ENCODE assay signal across 11 mouse cellular contexts in genomic region chr15:31323684-31324083, GRCm38 (mm10). TPM values are rescaled to one million over a fixed set of nuclear protein-coding genes. Genes with fewer than 3 reads are reported as not detected.
DNase-seq lines count a peak whose midpoint lies in the region; ATAC-seq and TF ChIP-seq lines count a peak whose summit lies in the region.
"Had no signal": no experiment of that assay in that cellular context is flagged by ENCODE, and none has a peak within 500 bp of the region (broad histone marks: within the 10 kb centered on the region; RNA-seq: fewer than 3 reads in every experiment).

No protein-coding gene starts in this region.

- intact Hi-C loops in heart, adult 2 months (cut with DNase I): no loop called here

- H3K27me3 ChIP-seq in heart, adult 2 months (ENCODE audit: control insufficient read depth, insufficient read depth, low read length): no peaks in the 10 kb centered on the region
- no peaks in the 10 kb centered on the region for H3K27me3 ChIP-seq in lung, embryonic 14.5 days (ENCODE audit: insufficient read depth, low read length)
- H3K27me3 ChIP-seq in splenic B cell, adult 2 months (ENCODE audit: control insufficient read depth, insufficient read depth, low read length, poor library complexity, severe bottlenecking): no peaks in the 10 kb centered on the region
- H3K27me3 ChIP-seq: liver, embryonic 15.5 days; midbrain, embryonic 12.5 days had no signal

- TF ChIP-seq POLR2A in heart, adult 2 months (IDR thresholded peaks at IDR 0.05; ENCODE audit: insufficient read depth, low read depth, low read length): no peak
- no peak for TF ChIP-seq POLR2A in bone marrow, adult 2 months (IDR thresholded peaks at IDR 0.05; ENCODE audit: borderline replicate concordance, control insufficient read depth, low read depth, low read length)

- ATAC-seq in lung, embryonic 14.5 days (ENCODE audit: insufficient read depth): no peak

- H3K4me1 ChIP-seq in heart, adult 2 months (ENCODE audit: control insufficient read depth, insufficient read depth, low read length): peaks cover 4% of the 10 kb centered on the region; the same call in 1 of the 2 replicates
- H3K4me1 ChIP-seq in lung, embryonic 14.5 days (ENCODE audit: insufficient read depth): no peaks in the 10 kb centered on the region
- H3K4me1 ChIP-seq in bone marrow, adult 2 months (ENCODE audit: control insufficient read depth, insufficient read depth, low read length): no peaks in the 10 kb centered on the region; the same call in 1 of the 2 replicates
- H3K4me1 ChIP-seq: liver, embryonic 15.5 days had no signal

- H3K9me3 ChIP-seq in lung, embryonic 14.5 days (ENCODE audit: low read depth, low read length): no peaks in the 10 kb centered on the region
- H3K9me3 ChIP-seq: liver, embryonic 15.5 days had no signal

- peak; percentile 67 for TF ChIP-seq CTCF in heart, adult 2 months (IDR thresholded peaks at IDR 0.05)
- peak; percentile 51 for TF ChIP-seq CTCF in lung, embryonic 14.5 days (IDR thresholded peaks at IDR 0.05; ENCODE audit: low read depth)
- peak; percentile 66 for TF ChIP-seq CTCF in bone marrow, adult 2 months (IDR thresholded peaks at IDR 0.05; ENCODE audit: control insufficient read depth, insufficient read depth, low read length)

- 85% methylated on average over 4 of the region's 4 CpGs for WGBS in heart, adult 2 months
- 72% methylated on average over 4 of the region's 4 CpGs for WGBS in lung, embryonic 14.5 days
- 77% methylated on average over 4 of the region's 4 CpGs for WGBS in bone marrow, adult 2 months

- H3K4me2 ChIP-seq in lung, embryonic 14.5 days: no peak overlapping the region
- H3K4me2 ChIP-seq: liver, embryonic 15.5 days; midbrain, embryonic 12.5 days had no signal

- H3K79me2 ChIP-seq in heart, adult 2 months (replicated peaks; ENCODE audit: control insufficient read depth, insufficient read depth, low read length): no peaks in the 10 kb centered on the region

- H3K27ac ChIP-seq in heart, adult 2 months: no peak overlapping the region
- H3K27ac ChIP-seq in lung, embryonic 14.5 days (ENCODE audit: low read depth): no peak overlapping the region
- no peak overlapping the region for H3K27ac ChIP-seq in bone marrow, adult 2 months (ENCODE audit: control insufficient read depth, insufficient read depth, low read depth, low read length, poor library complexity)
- H3K27ac ChIP-seq: liver, embryonic 15.5 days; midbrain, embryonic 12.5 days had no signal

- H3K4me3 ChIP-seq in heart, adult 2 months: no peak overlapping the region
- H3K4me3 ChIP-seq in lung, embryonic 14.5 days (ENCODE audit: low read depth, low read length): no peak overlapping the region
- H3K4me3 ChIP-seq in bone marrow, adult 2 months (replicated peaks; ENCODE audit: control insufficient read depth, low read depth, low read length): no peak overlapping the region
- H3K4me3 ChIP-seq: liver, embryonic 15.5 days; midbrain, embryonic 12.5 days had no signal

- no peak overlapping the region for H3K9ac ChIP-seq in heart, adult 2 months (ENCODE audit: low read depth, low read length)
- no peak overlapping the region for H3K9ac ChIP-seq in lung, embryonic 14.5 days
- H3K9ac ChIP-seq: liver, embryonic 15.5 days; midbrain, embryonic 12.5 days had no signal

- H3K36me3 ChIP-seq in heart, adult 2 months (ENCODE audit: control insufficient read depth, insufficient read depth, low read length): no peaks in the 10 kb centered on the region
- H3K36me3 ChIP-seq in lung, embryonic 14.5 days (ENCODE audit: insufficient read depth): no peaks in the 10 kb centered on the region
- H3K36me3 ChIP-seq in splenic B cell, adult 2 months (ENCODE audit: control insufficient read depth, insufficient read depth, low read length, poor library complexity, severe bottlenecking): no peaks in the 10 kb centered on the region
- H3K36me3 ChIP-seq: liver, embryonic 15.5 days; midbrain, embryonic 12.5 days had no signal

- TF ChIP-seq EP300 in heart, adult 2 months (IDR thresholded peaks at IDR 0.05; ENCODE audit: insufficient read depth, low read depth, low read length): no peak

- no peak for DNase-seq in heart, adult 2 months
- DNase-seq in heart, adult 18-20 months: no peak
- no peak for DNase-seq in lung, embryonic 14.5 days
- no peak for DNase-seq in lung, adult 18-20 months
- peak; percentile 45 for DNase-seq in splenic B cell, adult 2 months (ENCODE audit: low read depth, low spot score)
- no peak for DNase-seq in spleen, adult 12 weeks (ENCODE audit: low spot score)
- DNase-seq in layer of hippocampus, adult 18-20 months (ENCODE audit: low spot score in 2 of 2): no peak
- DNase-seq: cerebellum, adult 2 months had no signal

RNA-seq across cellular contexts. Expression of gene Ankrd33b, which starts 43.8 kb away (rescaled TPM):
- 10 to 100 TPM; 28.6 to 32.8 TPM for total RNA-seq in heart, adult 2 months (2021)
- 7.8 and 16.5 TPM in 2 replicates for polyA plus RNA-seq in heart, adult 2 months (2012; rRNA removed)
- 10 to 100 TPM; 25.4 to 31.1 TPM for total RNA-seq in heart, adult 18-20 months (2021)
- 3.0 and 3.7 TPM in 2 replicates for polyA plus RNA-seq in lung, embryonic 14.5 days (2014; fragmentation: Nextera tagmentation; extraction: Ambion mirVana)
- 1.2 and 3.9 TPM in 2 replicates for polyA plus RNA-seq in bone marrow, adult 2 months (2011; ENCODE audit: insufficient read depth, insufficient read length, low replicate concordance, missing spikeins)
- 10 to 100 TPM; 61.6 to 66.7 TPM for total RNA-seq in layer of hippocampus, adult 18-20 months (2021)
